Mouse (Mus musculus) brain, embryonic 14.5 days (tissue): ENCODE measurements around the gene Kcmf1.

Experiments
- CTCF ChIP-seq: fragments of 200-500 bp; IDR thresholded peaks from 2 replicates; pipeline ENCODE4 v1.5.1; 2012; ENCODE audit warnings: inconsistent platforms, mild to moderate bottlenecking, moderate library complexity, borderline replicate concordance; ENCODE audit not compliant: insufficient read depth, insufficient read length; ENCODE audit errors: extremely low read depth
- POLR2A ChIP-seq: fragments of 200-500 bp; IDR thresholded peaks from 2 replicates; pipeline ENCODE4 v1.6.1; 2012; ENCODE audit warnings: mild to moderate bottlenecking, inconsistent platforms, borderline replicate concordance; ENCODE audit not compliant: poor library complexity, insufficient read depth, insufficient read length, severe bottlenecking; ENCODE audit errors: extremely low read depth

GRCm38 (mm10) chr6:72834518-72834917, 65.3 kb downstream of the Kcmf1 start:
- TF ChIP-seq POLR2A (no peak), CTCF (no peak)
